Mouse (Mus musculus) ES-E14 (cell line): ENCODE data around the gene Rbm48.

ENCODE experiments used
- CHD2 ChIP-seq: IDR thresholded peaks from 2 replicates; pipeline ENCODE4 v1.6.1; 2014; ENCODE audit warnings: mild to moderate bottlenecking, low read depth, low read length, inconsistent platforms
- HCFC1 ChIP-seq: IDR thresholded peaks from 2 replicates; pipeline ENCODE4 v1.6.1; 2012; ENCODE audit warnings: low read length, inconsistent platforms, borderline replicate concordance; ENCODE audit not compliant: insufficient read depth

GRCm38 (mm10) chr5:3633315-3633714 is 36.9 kb upstream of the Rbm48 start:
- TF ChIP-seq HCFC1 (no peak), CHD2 (no peak)
